Mouse (Mus musculus) B cell, adult 2 months (primary cell): Measurements from ENCODE around the gene Fgfr2.

Source experiments
- DNase-seq, 2 experiments: peaks; one replicate each; pipeline ENCODE4 v3.0.0; 2022

The Fgfr2 gene

GRCm38 (mm10) chr7:130756343-130756835 lies 2366.8 kb downstream of the Fgfr2 start:
- no peak for DNase-seq

GRCm38 (mm10) chr7:130754790-130755189 lies 2368.4 kb downstream of the Fgfr2 start:
- DNase-seq: no peak

DNA sequence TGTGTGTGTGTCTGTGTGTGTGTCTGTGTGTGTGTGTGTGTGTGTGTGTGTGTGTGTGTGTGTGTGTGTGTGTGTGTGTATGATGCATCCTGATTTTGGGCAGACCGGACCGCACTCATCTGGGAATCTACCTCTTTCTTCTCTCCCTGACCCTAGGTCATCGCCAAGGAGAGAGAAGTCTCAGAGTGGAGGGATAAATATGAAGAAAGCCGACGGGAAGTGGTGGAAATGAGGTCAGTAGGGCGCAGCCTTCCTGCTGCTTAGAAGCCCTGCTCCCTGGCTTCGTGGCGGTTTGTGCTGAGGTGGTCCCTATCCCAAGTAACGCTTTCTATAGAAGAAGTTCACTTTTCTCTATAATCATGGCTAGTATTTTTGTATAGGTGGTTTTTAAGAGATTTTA lies 2371.5 kb downstream of the Fgfr2 start:
- DNase-seq: no peak

GRCm38 (mm10) chr7:130750752-130751490 lies 2372.2 kb downstream of the Fgfr2 start:
- DNase-seq: no peak

GRCm38 (mm10) chr7:130749165-130749564 lies 2374.0 kb downstream of the Fgfr2 start:
- no peak for DNase-seq

DNA sequence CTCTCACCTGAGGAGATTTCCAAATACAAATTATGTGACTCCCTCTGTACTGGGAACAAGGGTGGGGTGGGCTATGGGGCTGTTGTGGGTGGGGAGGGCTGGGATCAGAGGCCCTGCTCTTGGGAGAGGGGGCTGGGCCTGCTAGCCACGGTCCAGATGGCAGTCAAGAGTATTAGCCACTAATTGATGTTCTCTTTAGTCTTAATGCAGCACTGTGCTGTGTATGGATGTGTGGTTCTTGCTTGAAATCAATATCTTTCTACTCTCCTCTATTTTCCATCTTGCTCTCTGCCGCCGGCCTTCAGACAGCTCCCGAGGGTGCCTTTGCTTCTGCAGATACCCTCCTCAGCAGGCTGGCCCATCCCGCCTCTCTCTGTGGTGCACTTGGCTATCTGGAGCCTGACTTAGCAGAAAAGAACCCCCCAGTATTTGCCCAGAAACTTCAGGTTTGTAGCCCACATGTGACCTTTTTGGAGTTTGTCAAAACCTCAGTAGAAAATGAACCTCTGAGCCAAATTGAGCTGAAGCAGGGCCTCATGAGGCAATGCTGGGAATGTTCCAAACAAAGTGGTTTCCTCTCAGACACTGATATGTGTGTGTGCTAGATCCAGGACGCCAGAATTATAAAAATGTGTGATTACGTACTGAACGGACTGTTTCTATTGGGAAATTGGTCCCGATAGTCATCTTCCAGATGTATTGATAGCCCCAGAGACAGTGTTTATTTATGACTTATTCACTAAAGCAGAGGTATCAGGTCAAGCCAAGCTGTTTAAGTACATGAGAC lies 2379.7 kb downstream of the Fgfr2 start:
- DNase-seq: no peak

- no peak for DNase-seq
Measured at GRCm38 (mm10) chr7:130741099-130741498, 2382.1 kb downstream of the Fgfr2 start.

DNA sequence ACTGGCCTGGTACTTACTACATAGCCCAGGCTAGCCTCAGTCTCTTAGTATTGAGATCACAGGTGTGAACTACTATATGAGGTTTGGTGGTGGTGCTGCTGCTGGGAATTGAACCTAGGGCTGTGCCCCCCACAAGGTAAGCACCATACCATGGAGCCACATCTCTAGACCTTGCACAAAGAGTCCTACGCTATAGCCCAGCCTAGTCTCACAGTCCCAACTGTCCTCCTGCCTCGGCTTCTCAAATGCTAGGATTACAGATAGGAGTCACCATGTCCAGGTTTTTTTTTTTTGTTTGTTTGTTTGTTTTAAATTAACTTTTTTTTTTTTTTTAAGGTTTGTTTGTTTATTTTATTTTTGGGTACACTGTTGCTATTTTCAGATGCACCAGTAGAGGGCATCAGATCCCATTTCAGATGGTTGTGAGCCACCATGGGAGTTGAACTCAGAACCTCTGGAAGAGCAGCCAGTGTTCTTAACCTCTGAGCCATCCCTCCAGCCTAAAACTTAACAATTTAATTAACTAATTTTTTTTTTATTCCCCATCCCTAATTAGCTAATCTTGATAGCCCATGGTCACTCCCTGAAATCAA lies 2388.9 kb downstream of the Fgfr2 start:
- DNase-seq: no peak

GRCm38 (mm10) chr7:130733423-130733822 lies 2389.7 kb downstream of the Fgfr2 start:
- DNase-seq: no peak

DNA sequence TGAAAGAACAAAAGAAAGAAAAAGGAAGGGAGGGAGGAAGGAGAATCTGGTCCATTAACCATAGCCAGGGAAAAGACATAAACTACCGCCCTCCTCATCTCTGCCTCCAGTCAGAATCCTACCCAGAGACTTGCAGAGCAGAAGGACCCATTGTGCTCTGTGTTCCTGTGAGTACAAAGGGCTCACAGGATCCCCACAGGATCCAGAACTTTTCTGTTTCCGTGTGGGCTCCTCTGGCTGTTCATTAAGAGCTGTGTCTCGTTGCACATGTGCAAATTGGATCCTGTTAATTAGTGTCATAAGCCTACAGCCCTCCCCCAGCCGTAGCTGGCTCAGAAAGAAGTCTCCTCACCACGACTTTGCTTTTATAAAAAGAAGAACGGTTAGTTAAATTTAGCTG lies 2390.2 kb downstream of the Fgfr2 start:
- DNase-seq: no peak

GRCm38 (mm10) chr7:130731792-130732191 lies 2391.4 kb downstream of the Fgfr2 start:
- no peak for DNase-seq

DNA sequence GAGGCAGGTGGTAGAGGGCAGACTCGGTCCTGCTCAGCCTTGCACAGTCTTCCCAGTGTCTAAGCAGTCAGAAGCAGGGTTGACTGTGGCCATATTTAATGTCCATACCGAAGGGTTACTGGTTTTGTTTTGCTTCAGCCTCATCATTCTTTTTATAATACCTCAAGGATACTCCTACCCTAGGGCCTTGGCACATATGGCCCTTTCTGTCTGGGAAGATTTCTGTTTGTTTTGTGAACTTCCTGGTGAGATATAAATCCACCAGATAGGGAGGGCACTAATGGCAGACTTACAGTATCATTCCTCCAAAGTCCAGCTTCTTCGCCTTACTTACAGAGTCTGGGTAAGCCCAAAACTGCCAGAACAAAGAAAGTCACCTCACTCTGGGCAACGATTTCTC lies 2395.6 kb downstream of the Fgfr2 start:
- no peak for DNase-seq

DNA sequence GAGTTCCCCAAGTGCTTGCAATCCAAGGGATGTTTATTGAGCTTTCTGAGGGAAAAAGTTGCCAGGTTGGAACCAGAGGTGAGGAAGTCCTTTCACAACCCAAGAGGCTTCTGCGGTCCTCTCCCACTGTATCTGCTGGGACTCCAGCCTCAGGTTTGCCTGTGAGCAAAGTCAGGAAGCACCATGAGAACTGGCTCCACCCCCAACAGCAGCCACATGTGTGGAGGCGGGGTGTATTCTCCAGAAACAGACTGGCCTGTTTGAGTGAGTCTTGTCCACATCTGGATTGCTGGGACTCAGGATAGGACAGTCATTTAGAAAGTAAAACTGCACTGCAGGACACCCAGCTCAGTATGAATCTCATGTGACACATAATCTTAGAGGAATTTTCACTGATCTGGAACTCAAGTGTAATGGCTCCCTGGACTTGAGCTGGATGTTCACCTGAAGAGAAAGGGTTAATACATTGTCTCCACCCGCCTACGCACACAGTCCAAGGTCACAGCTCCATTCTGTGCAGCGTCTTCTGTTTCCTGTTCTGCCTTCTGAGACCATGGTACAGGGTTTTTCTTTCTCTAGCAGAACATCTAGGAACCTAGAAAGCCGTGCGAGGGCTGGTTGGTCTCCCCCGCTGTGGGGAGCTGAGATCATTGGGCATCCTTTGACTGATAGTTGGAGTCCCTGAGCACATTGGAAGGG lies 2396.3 kb downstream of the Fgfr2 start:
- DNase-seq: no peak

DNA sequence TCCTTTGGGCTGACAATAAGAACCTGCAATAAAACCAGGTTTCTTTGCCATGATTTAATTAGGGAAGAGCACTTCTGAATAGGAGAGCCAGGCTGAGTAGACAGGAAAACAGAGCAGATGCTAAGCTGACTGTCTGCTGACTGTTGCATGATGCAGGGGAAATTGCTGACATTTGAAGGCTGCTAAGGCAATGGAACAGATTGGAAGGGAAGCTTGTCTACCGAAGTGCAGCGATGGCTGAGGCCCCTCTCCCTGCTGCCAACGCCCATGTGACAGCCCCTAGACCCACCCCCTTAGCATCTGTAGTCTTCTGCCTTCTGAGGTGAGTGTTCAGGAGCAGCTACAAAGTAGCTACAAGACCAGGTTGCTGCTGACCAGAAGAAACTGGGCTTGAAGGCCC lies 2397.0 kb downstream of the Fgfr2 start:
- DNase-seq: no peak

GRCm38 (mm10) chr7:130720646-130721335 lies 2402.4 kb downstream of the Fgfr2 start:
- no peak for DNase-seq

- DNase-seq: no peak
Measured at GRCm38 (mm10) chr7:130719931-130720598, 2403.1 kb downstream of the Fgfr2 start.

- DNase-seq: no peak
Measured at GRCm38 (mm10) chr7:130716989-130717388, 2406.2 kb downstream of the Fgfr2 start.

DNA sequence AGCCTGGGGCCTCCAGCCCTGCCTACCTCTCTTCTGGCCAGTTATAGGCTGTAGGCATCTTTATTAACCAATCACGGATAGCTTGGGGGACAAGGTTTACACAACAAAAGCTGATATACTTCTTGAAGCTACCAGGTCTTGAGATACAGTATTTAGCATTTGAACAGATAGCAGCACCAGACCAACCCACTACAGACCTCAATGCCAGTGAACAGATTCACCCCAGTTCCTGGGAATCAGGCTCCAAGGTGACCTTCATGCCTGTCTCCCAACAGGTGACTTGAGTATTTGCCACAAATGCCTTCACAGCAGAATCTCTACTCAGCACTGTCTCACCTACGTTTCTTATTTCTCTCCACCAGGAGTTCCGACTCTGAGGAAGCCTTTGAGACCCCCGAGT lies 2406.8 kb downstream of the Fgfr2 start:
- DNase-seq: no peak

DNA sequence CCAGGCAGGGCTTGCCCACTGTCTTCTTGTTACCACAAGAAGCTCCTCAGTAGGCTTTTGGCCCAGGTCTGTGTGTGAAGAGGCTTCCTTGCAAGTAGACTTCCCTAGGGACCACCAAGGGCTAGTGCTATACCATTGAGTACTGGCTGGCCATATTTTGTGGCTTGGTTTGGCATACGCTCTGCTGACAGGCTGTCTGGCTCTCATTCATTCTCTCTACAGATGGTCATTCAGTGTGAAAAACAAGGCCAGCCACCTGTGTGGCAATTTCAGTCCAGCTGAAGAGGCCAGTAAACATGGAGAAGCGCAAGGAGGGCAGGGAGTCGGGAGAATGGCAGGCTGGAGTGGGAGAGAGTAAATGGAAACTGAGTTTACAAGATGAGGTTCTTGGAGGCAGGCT lies 2407.7 kb downstream of the Fgfr2 start:
- no peak for DNase-seq

DNA sequence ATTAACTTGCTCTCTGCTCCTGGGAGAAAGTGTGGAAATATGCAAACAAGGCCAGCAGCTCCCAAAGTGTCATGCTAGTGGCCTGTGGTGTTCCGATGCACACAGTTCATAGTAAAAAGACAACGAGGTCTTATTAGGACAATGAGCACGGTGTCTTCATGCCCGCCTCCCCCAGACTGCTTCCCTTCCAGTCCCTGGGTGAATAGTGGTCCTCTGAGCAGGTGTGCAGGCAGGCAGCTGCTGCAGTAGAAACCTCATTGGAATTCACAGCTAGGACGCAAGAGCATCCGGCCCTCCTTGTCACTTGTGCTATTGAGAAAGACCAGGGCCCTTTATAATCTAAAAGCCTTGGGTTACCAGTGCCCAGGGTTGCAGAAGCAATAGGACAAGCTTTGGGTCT lies 2409.8 kb downstream of the Fgfr2 start:
- DNase-seq: no peak

- no peak for DNase-seq
Measured at GRCm38 (mm10) chr7:130711851-130712250, 2411.3 kb downstream of the Fgfr2 start.
